Mouse (Mus musculus): ENCODE results near the gene Gm9745. TPM values are rescaled to one million over a fixed set of nuclear protein-coding genes. Genes with fewer than 3 reads are reported as not detected.
"Not testable (repeated sequence)": the region's sequence is repeated elsewhere in the genome, so short reads cannot be mapped to it uniquely, and the experiment has no call there.

Gm9745 gene
- total RNA-seq, 2 experiments from 2014 or later = not detected

DNA sequence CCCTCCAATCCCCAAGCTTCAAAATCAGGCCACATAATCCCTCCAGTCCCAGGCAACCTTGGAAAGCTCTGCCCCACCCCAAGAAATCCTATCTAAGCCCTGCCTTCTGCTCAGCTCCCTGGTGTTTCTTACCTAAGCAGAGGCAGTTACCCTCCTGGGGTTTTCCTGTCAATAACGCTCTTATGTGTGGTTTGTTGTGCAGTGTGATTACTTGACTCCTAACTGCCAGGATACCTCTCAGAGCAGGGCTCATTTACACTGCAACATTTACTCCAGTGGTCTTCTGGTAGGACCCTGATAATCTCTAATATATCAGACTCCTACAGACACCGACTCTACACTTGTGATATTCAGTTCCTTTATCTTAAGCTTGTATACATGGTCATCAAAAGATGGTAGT is 14.5 kb downstream of the Gm9745 start:
- intact Hi-C loops (cut with DNase I) = no loop called here

DNA sequence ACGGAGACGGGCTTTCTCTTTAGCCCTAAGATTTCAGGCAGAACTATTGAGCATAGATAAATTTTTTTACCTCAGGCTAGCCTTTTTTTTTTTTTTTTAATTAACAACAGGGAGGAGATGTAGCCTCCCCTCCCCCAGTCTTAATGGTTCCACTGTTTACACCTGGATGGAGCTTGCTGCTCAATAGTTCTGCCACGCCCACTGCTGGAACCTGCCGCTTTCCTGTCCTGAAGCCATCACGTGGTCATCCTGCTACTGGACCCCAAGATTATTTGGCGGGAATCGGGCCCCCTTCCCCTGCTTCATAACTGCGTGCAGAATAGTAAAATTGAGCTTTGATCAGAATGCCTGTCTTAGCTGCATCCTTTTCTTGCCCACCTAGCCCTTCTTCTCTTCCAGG is 34.1 kb downstream of the Gm9745 start:
- DNase-seq; intact Hi-C loops (cut with DNase I): not testable (repeated sequence)

More for the DNA sequence above, 14.5 kb downstream of the Gm9745 start:
- DNase-seq = no peak

DNA sequence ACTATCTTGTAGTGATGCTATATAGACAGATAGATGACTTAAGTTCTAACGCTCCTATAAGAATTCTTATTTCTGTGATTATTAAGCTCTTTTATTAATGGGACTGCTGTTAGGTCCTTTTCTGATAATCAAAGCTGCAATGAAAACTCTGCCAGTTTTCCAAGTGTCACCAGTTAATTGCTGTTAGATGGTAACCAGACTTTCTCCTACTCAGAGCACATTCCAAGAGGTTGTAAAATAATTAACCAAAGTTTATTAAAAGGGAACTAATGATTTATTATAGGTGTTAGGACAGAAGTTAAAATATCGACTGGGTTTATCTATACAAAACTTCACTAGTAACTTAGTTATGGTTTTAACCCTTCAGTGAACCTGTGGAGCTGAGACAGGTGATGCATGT is 42.0 kb downstream of the Gm9745 start:
- intact Hi-C loops (cut with DNase I); DNase-seq: not testable (repeated sequence)

Small RNA genes lying within 50 kb of the gene (microRNA-seq; reads per million reads assigned to microRNA genes)
- gene Gm22750 = not detected

Other genes starting within 250 kb of the Gm9745 start
- 10 to 100 TPM; 67.8 to 69.3 TPM for gene Wdr37, start 76.3 kb downstream of the Gm9745 start, total RNA-seq (2021)
- gene Idi1, start 62.7 kb downstream of the Gm9745 start, total RNA-seq (2021) = 10 to 100 TPM; 74.3 to 90.3 TPM
- not detected for gene Idi2, start 4.6 kb upstream of the Gm9745 start, total RNA-seq (2021)
- gene Gtpbp4, start 47.9 kb upstream of the Gm9745 start, total RNA-seq (2021) = 10 to 100 TPM; 49.7 to 51.9 TPM
- gene Larp4b, start 145.7 kb upstream of the Gm9745 start, total RNA-seq (2021) = 100 to 1,000 TPM in 1 of 2 experiments, 10 to 100 TPM in 1; 96.7 to 105 TPM

Data from left cerebral cortex, postnatal 4 days (tissue).